Mouse (Mus musculus) embryonic facial prominence, embryonic 12.5 days (tissue): ENCODE measurements around the gene Zfp84. TPM values are rescaled to one million over a fixed set of nuclear protein-coding genes. Genes with fewer than 3 reads are reported as not detected.
A peak's percentile ranks its signal among the peaks of the same experiment; 100 is the strongest.
"Not testable (repeated sequence)": the region's sequence is repeated elsewhere in the genome, so short reads cannot be mapped to it uniquely, and the experiment has no call there.

Source experiments
- ATAC-seq: fragments of 200-750 bp; cut with Nextera tagmentation; 2 replicates; pipeline ENCODE4 v1.8.0; 2017; ENCODE audit not compliant: insufficient number of reproducible peaks, insufficient read depth, low FRiP score, low TSS enrichment
- H3K27ac ChIP-seq: fragments of 300-500 bp; sonication (generic); 2 replicates; pipeline ENCODE4 v1.5.1; 2016; ENCODE audit warnings: mild to moderate bottlenecking
- H3K27me3 ChIP-seq: fragments of 300-500 bp; sonication (generic); 2 replicates; pipeline ENCODE4 v1.6.1; 2016; ENCODE audit warnings: mild to moderate bottlenecking, moderate library complexity
- H3K36me3 ChIP-seq: fragments of 300-500 bp; sonication (generic); 2 replicates; pipeline ENCODE4 v1.6.1; 2016; ENCODE audit warnings: mild to moderate bottlenecking
- H3K4me1 ChIP-seq: fragments of 300-500 bp; sonication (generic); 2 replicates; pipeline ENCODE4 v1.6.1; 2016
- H3K4me2 ChIP-seq: fragments of 300-500 bp; sonication (generic); replicated peaks from 2 replicates; pipeline ENCODE4 v1.6.1; 2016; ENCODE audit warnings: mild to moderate bottlenecking, moderate library complexity
- H3K4me3 ChIP-seq: fragments of 300-500 bp; sonication (generic); 2 replicates; pipeline ENCODE4 v1.5.1; 2016; ENCODE audit warnings: mild to moderate bottlenecking
- H3K9ac ChIP-seq: fragments of 300-500 bp; sonication (generic); 2 replicates; pipeline ENCODE4 v1.6.1; 2016; ENCODE audit warnings: mild to moderate bottlenecking, moderate library complexity
- H3K9me3 ChIP-seq: fragments of 300-500 bp; sonication (generic); 2 replicates; pipeline ENCODE4 v1.6.1; 2016; ENCODE audit warnings: mild to moderate bottlenecking, moderate library complexity
- WGBS: fragments of 180-500 bp; shearing (Covaris S2); methylation state at CpG from one replicate; pipeline ENCODE4 v1.1.7; 2016; 5-methylcytosine and 5-hydroxymethylcytosine counted together
- polyA plus RNA-seq: library from polyadenylated mRNA; unstranded; fragments of >200 nt; fragmentation: Nextera tagmentation; extraction: Ambion mirVana; gene quantifications from 2 replicates; pipeline ENCODE4 v1.2.1, GENCODE M21; 2016

Gene Zfp84
- 12.6 and 14.6 TPM in 2 replicates for polyA plus RNA-seq

DNA sequence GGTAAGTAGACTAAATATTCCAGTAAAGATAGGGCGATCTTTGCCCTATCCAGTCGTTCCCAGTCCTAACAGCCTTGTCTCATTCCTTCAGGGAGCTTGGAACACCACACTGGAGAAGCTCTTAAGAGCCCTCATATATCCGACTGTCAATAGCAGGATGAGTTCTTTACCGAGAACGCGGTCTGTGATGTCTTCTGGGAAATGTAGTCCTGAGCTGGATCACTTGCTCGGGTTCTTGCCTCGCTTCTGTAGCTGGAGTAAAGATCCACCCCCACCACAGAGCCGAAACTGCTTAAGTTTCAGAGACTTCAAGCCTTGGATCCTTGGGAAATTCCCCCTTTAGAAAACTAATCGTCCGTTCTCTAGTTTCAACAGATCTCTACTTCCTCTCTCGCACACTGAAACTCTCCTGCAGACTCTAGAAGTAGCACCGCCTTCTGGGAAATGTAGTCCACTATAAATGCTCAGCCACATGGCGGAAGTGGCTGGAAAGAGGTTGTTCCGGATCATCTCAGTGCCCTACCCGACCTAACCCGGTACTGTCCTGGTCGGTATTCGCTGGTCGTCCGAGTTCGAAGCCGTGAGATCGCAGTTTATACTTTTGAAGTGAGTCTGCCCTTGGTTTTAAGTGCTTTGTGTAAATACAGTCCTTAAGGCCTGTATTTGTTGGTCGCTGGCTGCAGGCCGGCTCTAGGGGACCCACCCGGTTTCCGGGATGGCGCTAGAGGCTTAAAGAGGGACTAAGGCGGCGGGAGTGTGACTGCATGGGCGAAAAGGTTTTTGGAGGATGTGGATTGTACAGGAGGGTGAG lies at the start of gene Zfp84:
Zfp84 (plus strand) TSS at position 463 of the 811 bp plus-strand sequence.
- peaks cover 15% of the 10 kb centered on the region for H3K36me3 ChIP-seq
- WGBS, result under 1% methylated on average over 32 of the region's 32 CpGs
- no peaks in the 10 kb centered on the region for H3K27me3 ChIP-seq
- H3K27ac ChIP-seq, result peak within 1 kb of the TSS; percentile 89
- peaks cover 14% of the 10 kb centered on the region for H3K4me1 ChIP-seq
- peak within 1 kb of the TSS; percentile 63 for H3K9ac ChIP-seq
- H3K4me2 ChIP-seq, result peak within 1 kb of the TSS; percentile 74
- peak; percentile 92 for ATAC-seq
- no peaks in the 10 kb centered on the region for H3K9me3 ChIP-seq
- H3K4me3 ChIP-seq, result peak within 1 kb of the TSS; percentile 77

- not testable (repeated sequence) for H3K4me3 ChIP-seq, H3K36me3 ChIP-seq, H3K4me1 ChIP-seq, H3K27me3 ChIP-seq, ATAC-seq, H3K27ac ChIP-seq, H3K9me3 ChIP-seq, H3K9ac ChIP-seq
- peak overlapping the region; percentile 9; the same call in 1 of the 2 replicates for H3K4me2 ChIP-seq
- 32% methylated on average over 17 of the region's 17 CpGs for WGBS
These were observed 42.8 kb upstream of the Zfp84 start for GRCm38 (mm10) chr7:29725461-29726142.

DNA sequence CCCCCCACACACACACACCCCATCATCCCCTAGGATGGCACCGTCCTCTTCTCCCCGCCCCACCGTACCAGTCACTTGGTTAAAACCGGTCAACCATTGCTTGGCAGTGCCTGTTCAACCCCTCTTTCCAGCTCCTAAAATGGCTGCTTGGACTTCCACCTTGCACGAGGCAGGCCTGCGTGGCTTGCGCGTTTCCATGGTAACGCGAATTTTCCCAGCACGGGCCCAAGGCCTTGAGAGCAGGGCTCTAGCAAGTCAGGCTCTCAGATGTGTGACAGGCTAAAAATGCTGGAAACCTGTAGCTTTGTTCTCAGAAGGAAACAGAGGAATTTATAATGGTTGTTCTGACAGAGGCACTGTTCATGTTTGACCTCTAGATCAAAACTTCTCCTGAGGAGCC lies 41.5 kb upstream of the Zfp84 start, which contains the start of gene Catsperg2:
Catsperg2 (minus strand) TSS at position 173 of the 400 bp plus-strand sequence.
- H3K27me3 ChIP-seq, H3K36me3 ChIP-seq, H3K4me3 ChIP-seq, H3K27ac ChIP-seq, H3K4me1 ChIP-seq, H3K9ac ChIP-seq, ATAC-seq: not testable (repeated sequence)
- peaks cover 11% of the 10 kb centered on the region; the same call in 1 of the 2 replicates for H3K9me3 ChIP-seq
- WGBS, result 57% methylated on average over 11 of the region's 11 CpGs
- peak within 1 kb of the TSS; percentile 9; the same call in 1 of the 2 replicates for H3K4me2 ChIP-seq

DNA sequence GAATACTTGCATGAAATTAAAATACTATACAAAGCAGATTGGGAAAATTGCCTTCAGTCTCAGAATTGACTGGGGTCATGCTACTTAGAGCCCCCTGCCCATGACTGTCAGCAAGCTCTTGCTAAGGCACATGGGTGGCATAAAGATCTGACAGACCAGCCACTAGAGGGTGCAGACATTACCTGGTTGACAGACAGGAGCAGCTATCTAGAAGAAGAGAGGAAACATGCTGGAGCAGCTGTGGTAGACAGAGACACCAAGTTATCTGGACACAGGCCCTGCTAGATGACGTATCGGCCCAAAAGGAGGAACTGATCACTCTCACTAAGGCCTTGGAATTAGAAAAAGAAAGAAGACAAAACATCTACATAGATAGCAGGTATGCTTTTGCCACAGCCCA lies 40.3 kb upstream of the Zfp84 start:
- H3K9ac ChIP-seq, result no peak overlapping the region
- no peak overlapping the region for H3K27ac ChIP-seq
- no peak for ATAC-seq
- no peak overlapping the region for H3K4me2 ChIP-seq
- H3K4me3 ChIP-seq, result no peak overlapping the region
- no peaks in the 10 kb centered on the region for H3K4me1 ChIP-seq
- peaks cover 11% of the 10 kb centered on the region; the same call in 1 of the 2 replicates for H3K9me3 ChIP-seq
- no peaks in the 10 kb centered on the region for H3K27me3 ChIP-seq
- no peaks in the 10 kb centered on the region for H3K36me3 ChIP-seq
- WGBS, result 89% methylated on average over 2 of the region's 2 CpGs

- no peak overlapping the region for H3K9ac ChIP-seq
- H3K4me2 ChIP-seq, result no peak overlapping the region
- no peaks in the 10 kb centered on the region for H3K27me3 ChIP-seq
- 91% methylated on average over 3 of the region's 3 CpGs for WGBS
- ATAC-seq, result no peak
- no peaks in the 10 kb centered on the region for H3K9me3 ChIP-seq
- no peaks in the 10 kb centered on the region for H3K36me3 ChIP-seq
- no peak overlapping the region for H3K27ac ChIP-seq
- no peaks in the 10 kb centered on the region for H3K4me1 ChIP-seq
- H3K4me3 ChIP-seq, result no peak overlapping the region
These were observed 26.1 kb upstream of the Zfp84 start for GRCm38 (mm10) chr7:29742258-29742657.

GRCm38 (mm10) chr7:29760476-29760875 lies 7.9 kb upstream of the Zfp84 start:
- no peak overlapping the region for H3K9ac ChIP-seq
- no peaks in the 10 kb centered on the region for H3K27me3 ChIP-seq
- 84% methylated on average over 5 of the region's 5 CpGs for WGBS
- no peaks in the 10 kb centered on the region for H3K9me3 ChIP-seq
- H3K36me3 ChIP-seq, result no peaks in the 10 kb centered on the region
- no peak overlapping the region for H3K4me3 ChIP-seq
- H3K4me1 ChIP-seq, result no peaks in the 10 kb centered on the region
- no peak overlapping the region for H3K4me2 ChIP-seq
- no peak for ATAC-seq
- no peak overlapping the region for H3K27ac ChIP-seq

DNA sequence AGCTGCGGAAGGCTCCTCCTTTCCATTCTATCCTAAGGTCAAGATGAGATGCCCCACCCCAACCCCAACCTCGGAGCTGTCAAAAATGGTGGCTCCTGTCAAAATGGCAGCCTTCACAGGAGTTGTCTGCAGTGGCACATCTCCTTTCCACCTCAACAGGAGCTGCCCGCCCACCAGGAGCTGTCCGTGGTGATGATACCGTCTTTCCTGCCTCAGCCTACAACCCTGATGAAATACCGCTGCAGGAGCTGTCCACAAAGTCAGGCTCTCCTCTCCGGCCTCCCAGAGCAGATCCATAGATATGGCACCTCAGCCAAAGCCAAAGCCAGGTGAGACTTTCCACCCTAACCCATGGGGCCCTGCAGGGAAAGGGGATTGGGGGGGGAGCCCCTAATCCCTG lies 3.6 kb upstream of the Zfp84 start:
- H3K4me1 ChIP-seq, result peaks cover 10% of the 10 kb centered on the region
- H3K4me3 ChIP-seq, result no peak overlapping the region
- 80% methylated on average over 7 of the region's 7 CpGs for WGBS
- H3K27ac ChIP-seq, result no peak overlapping the region
- H3K4me2 ChIP-seq, result no peak overlapping the region
- no peak for ATAC-seq
- no peaks in the 10 kb centered on the region for H3K36me3 ChIP-seq
- H3K9me3 ChIP-seq, result no peaks in the 10 kb centered on the region
- H3K27me3 ChIP-seq, result no peaks in the 10 kb centered on the region
- H3K9ac ChIP-seq, result no peak overlapping the region

GRCm38 (mm10) chr7:29767058-29767686 lies 1.2 kb upstream of the Zfp84 start:
- peak overlapping the region; percentile 77 for H3K4me3 ChIP-seq
- H3K9ac ChIP-seq, result peak overlapping the region; percentile 55
- no peak overlapping the region; the same call in 1 of the 2 replicates for H3K27ac ChIP-seq
- peak overlapping the region; percentile 74 for H3K4me2 ChIP-seq
- no peaks in the 10 kb centered on the region for H3K9me3 ChIP-seq
- no peaks in the 10 kb centered on the region for H3K27me3 ChIP-seq
- H3K36me3 ChIP-seq, result peaks cover 10% of the 10 kb centered on the region
- peaks cover 14% of the 10 kb centered on the region for H3K4me1 ChIP-seq
- WGBS, result 0% methylated on average over 15 of the region's 15 CpGs
- peak; percentile 42; the same call in 1 of the 2 replicates for ATAC-seq

GRCm38 (mm10) chr7:29768980-29769379 lies 628 bp downstream of the Zfp84 start:
- Histone ChIP-seq H3K27ac (0 out of 2 replicates have a peak overlapping the region, but pooled peaks have one; percentile 89), H3K9ac (peak overlapping the region; percentile 63), H3K4me1 (peaks cover 14% of the 10 kb centered on the region), H3K36me3 (peaks cover 22% of the 10 kb centered on the region), H3K27me3 (no peaks in the 10 kb centered on the region), H3K4me2 (peak overlapping the region; percentile 74), H3K4me3 (peak overlapping the region; percentile 77), H3K9me3 (no peaks in the 10 kb centered on the region)
- WGBS, result 7% methylated on average over 10 of the region's 10 CpGs
- ATAC-seq, result no peak

GRCm38 (mm10) chr7:29773503-29773902 lies 5.2 kb downstream of the Zfp84 start:
- H3K4me3 ChIP-seq, result no peak overlapping the region
- ATAC-seq, result no peak
- H3K4me1 ChIP-seq, result peaks cover 9% of the 10 kb centered on the region
- H3K27ac ChIP-seq, result no peak overlapping the region
- H3K9me3 ChIP-seq, result no peaks in the 10 kb centered on the region
- no peaks in the 10 kb centered on the region for H3K27me3 ChIP-seq
- 86% methylated on average over 7 of the region's 7 CpGs for WGBS
- no peak overlapping the region for H3K4me2 ChIP-seq
- peaks cover 66% of the 10 kb centered on the region for H3K36me3 ChIP-seq
- H3K9ac ChIP-seq, result no peak overlapping the region

- ATAC-seq, result no peak
- no peak overlapping the region for H3K9ac ChIP-seq
- no peaks in the 10 kb centered on the region for H3K9me3 ChIP-seq
- H3K4me3 ChIP-seq, result no peak overlapping the region
- H3K4me1 ChIP-seq, result peaks cover 7% of the 10 kb centered on the region
- H3K4me2 ChIP-seq, result no peak overlapping the region
- no peaks in the 10 kb centered on the region for H3K27me3 ChIP-seq
- H3K36me3 ChIP-seq, result peaks cover 72% of the 10 kb centered on the region
- H3K27ac ChIP-seq, result no peak overlapping the region
- WGBS, result 80% methylated on average over 3 of the region's 3 CpGs
These were observed 6.0 kb downstream of the Zfp84 start for GRCm38 (mm10) chr7:29774371-29774770.
